8 mouse cellular contexts compared by ENCODE assay signal in the genomic region with DNA sequence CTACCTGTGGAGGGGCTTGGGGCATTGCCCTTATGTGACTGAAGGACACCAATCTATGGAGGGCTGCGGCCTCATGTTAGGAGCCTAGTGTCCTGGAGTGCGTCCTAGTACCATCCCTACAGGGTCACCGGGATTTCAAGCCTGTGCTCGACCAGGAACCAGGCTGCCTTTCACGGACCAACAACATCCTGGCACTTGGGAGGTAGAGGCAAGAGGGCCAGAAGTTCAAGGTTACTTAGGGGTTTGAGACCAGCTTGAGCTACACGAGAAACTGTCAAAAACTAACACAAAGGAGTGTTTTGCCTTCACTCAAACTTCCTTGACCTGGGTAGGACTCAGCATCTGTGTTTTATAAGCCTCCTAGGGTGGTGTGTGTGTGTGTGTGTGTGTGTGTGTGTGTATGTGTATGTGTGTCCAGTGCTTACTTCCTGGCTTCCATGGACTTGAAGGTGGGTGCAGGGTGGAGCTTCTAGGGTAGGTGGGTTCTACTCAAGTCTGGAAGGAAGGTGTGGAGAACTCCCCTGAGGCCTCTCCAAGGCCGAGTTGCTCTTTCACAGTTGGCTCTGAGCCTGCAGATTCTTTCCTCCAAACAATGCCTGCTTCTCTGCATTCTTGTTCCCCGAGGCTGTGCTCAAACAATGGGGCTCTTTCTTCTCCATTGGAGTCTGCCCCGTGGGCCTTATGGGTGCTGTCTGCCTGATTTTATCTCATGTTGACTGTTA. TPM values are rescaled to one million over a fixed set of nuclear protein-coding genes. Genes with fewer than 3 reads are reported as not detected.
DNase-seq lines count a peak whose midpoint lies in the region; ATAC-seq lines count a peak whose summit lies in the region.

No protein-coding gene starts in this region.

- H3K9ac ChIP-seq in forebrain, embryonic 14.5 days (ENCODE audit: low read length), result no peak overlapping the region
- no peak overlapping the region for H3K9ac ChIP-seq in intestine, embryonic 14.5 days (ENCODE audit: low read length)
- no peak overlapping the region for H3K9ac ChIP-seq in midbrain, embryonic 14.5 days (replicated peaks; ENCODE audit: low read length)

- 52% methylated on average over 9 of the region's 9 CpGs for WGBS in forebrain, embryonic 14.5 days
- WGBS in intestine, embryonic 14.5 days, result 47% methylated on average over 9 of the region's 9 CpGs
- WGBS in midbrain, embryonic 14.5 days, result 51% methylated on average over 9 of the region's 9 CpGs

- DNase-seq in gastrocnemius, postnatal 14 days, result peak; percentile 40
- no peak for DNase-seq in gastrocnemius, postnatal 10 days
- peak; percentile 52 for DNase-seq in forebrain, embryonic 14.5 days (ENCODE audit: low spot score)
- DNase-seq in intestine, embryonic 14.5 days (ENCODE audit: low spot score), result peak; percentile 69
- peak; percentile 71 for DNase-seq in midbrain, embryonic 14.5 days
- no peak for DNase-seq in spleen, postnatal 14 days (ENCODE audit: low spot score in 2 of 2)
- no peak for DNase-seq in urinary bladder, adult 2 months (ENCODE audit: low spot score)
- DNase-seq in gastrocnemius, postnatal 25 days, result no peak

- intact Hi-C loops in gastrocnemius, postnatal 14 days (cut with DNase I; ENCODE audit: low total_unique reads), result no loop called here

- H3K4me2 ChIP-seq in forebrain, embryonic 14.5 days (ENCODE audit: low read length), result no peak overlapping the region
- no peak overlapping the region for H3K4me2 ChIP-seq in intestine, embryonic 14.5 days (ENCODE audit: low read length)
- H3K4me2 ChIP-seq in midbrain, embryonic 14.5 days (ENCODE audit: low read length), result no peak overlapping the region

- no peak overlapping the region for H3K4me3 ChIP-seq in forebrain, embryonic 14.5 days (ENCODE audit: low read depth, low read length)
- H3K4me3 ChIP-seq in intestine, embryonic 14.5 days (ENCODE audit: low read depth, low read length), result no peak overlapping the region
- no peak overlapping the region for H3K4me3 ChIP-seq in midbrain, embryonic 14.5 days (replicated peaks; ENCODE audit: low read depth, low read length)

- H3K36me3 ChIP-seq in forebrain, embryonic 14.5 days (ENCODE audit: control insufficient read depth, insufficient read depth, low read length), result no peaks in the 10 kb centered on the region
- H3K36me3 ChIP-seq in intestine, embryonic 14.5 days (ENCODE audit: control insufficient read depth, insufficient read depth, low read length), result no peaks in the 10 kb centered on the region
- no peaks in the 10 kb centered on the region for H3K36me3 ChIP-seq in midbrain, embryonic 14.5 days (ENCODE audit: control insufficient read depth, insufficient read depth, low read length)

- H3K9me3 ChIP-seq in forebrain, embryonic 14.5 days (replicated peaks; ENCODE audit: control insufficient read depth, low read length), result no peaks in the 10 kb centered on the region
- H3K9me3 ChIP-seq in intestine, embryonic 14.5 days (ENCODE audit: control insufficient read depth, low read length), result no peaks in the 10 kb centered on the region
- H3K9me3 ChIP-seq in midbrain, embryonic 14.5 days (ENCODE audit: control insufficient read depth, low read length), result no peaks in the 10 kb centered on the region

- peaks cover 37% of the 10 kb centered on the region for H3K4me1 ChIP-seq in forebrain, embryonic 14.5 days (ENCODE audit: control insufficient read depth, insufficient read depth, low read length)
- peaks cover 38% of the 10 kb centered on the region for H3K4me1 ChIP-seq in intestine, embryonic 14.5 days (replicated peaks; ENCODE audit: control insufficient read depth, insufficient read depth, low read length)
- H3K4me1 ChIP-seq in midbrain, embryonic 14.5 days (ENCODE audit: control insufficient read depth, insufficient read depth, low read length), result peaks cover 39% of the 10 kb centered on the region

- no peaks in the 10 kb centered on the region for H3K27me3 ChIP-seq in forebrain, embryonic 14.5 days (replicated peaks; ENCODE audit: control insufficient read depth, insufficient read depth, low read length)
- H3K27me3 ChIP-seq in intestine, embryonic 14.5 days (replicated peaks; ENCODE audit: control insufficient read depth, insufficient read depth, low read length), result no peaks in the 10 kb centered on the region
- no peaks in the 10 kb centered on the region for H3K27me3 ChIP-seq in midbrain, embryonic 14.5 days (ENCODE audit: control insufficient read depth, insufficient read depth, low read length)

- peak overlapping the region; percentile 31; the same call in 1 of the 2 replicates for H3K27ac ChIP-seq in forebrain, embryonic 14.5 days (ENCODE audit: low read depth, low read length)
- peak overlapping the region; percentile 77 for H3K27ac ChIP-seq in intestine, embryonic 14.5 days (ENCODE audit: low read depth)
- H3K27ac ChIP-seq in midbrain, embryonic 14.5 days (replicated peaks; ENCODE audit: low read depth, low read length), result peak overlapping the region; percentile 60

- no peak for ATAC-seq in forebrain, embryonic 14.5 days
- peak; percentile 70 for ATAC-seq in intestine, embryonic 14.5 days (replicated peaks; ENCODE audit: low FRiP score, low TSS enrichment, low read depth)
- 0 out of 2 replicates have a peak, but pooled peaks have one; percentile 35 for ATAC-seq in midbrain, embryonic 14.5 days (ENCODE audit: low FRiP score, low TSS enrichment)

RNA-seq across cellular contexts. Expression of gene Trak1, which starts 40.1 kb away (rescaled TPM):
- 100 to 1,000 TPM; 167 to 178 TPM for total RNA-seq in gastrocnemius, postnatal 14 days (2021)
- 100 to 1,000 TPM; 203 to 207 TPM for total RNA-seq in gastrocnemius, postnatal 10 days (2021)
- polyA plus RNA-seq in forebrain, embryonic 14.5 days (2014; fragmentation: Nextera tagmentation; extraction: Ambion mirVana), result 40.3 and 58.5 TPM in 2 replicates
- 23.4 and 26.1 TPM in 2 replicates for polyA plus RNA-seq in intestine, embryonic 14.5 days (2014; fragmentation: Nextera tagmentation; extraction: Ambion mirVana)
- 47.0 and 53.6 TPM in 2 replicates for polyA plus RNA-seq in midbrain, embryonic 14.5 days (2014; fragmentation: Nextera tagmentation; extraction: Ambion mirVana)
- 35.9 and 51.4 TPM in 2 replicates for polyA plus RNA-seq in urinary bladder, adult 2 months (2012; rRNA removed)
- 100 to 1,000 TPM; 180 to 193 TPM for total RNA-seq in gastrocnemius, postnatal 25 days (2021)

Comparison
In these comparisons a context has a peak if more than half of its experiments do, and no peak if none do; other contexts are left out.
1. DNase-seq: peak in gastrocnemius, postnatal 14 days (single experiment), forebrain, embryonic 14.5 days (single experiment), intestine, embryonic 14.5 days (single experiment) and midbrain, embryonic 14.5 days (single experiment); none in gastrocnemius, postnatal 10 days (single experiment), spleen, postnatal 14 days (0 of 2), urinary bladder, adult 2 months (single experiment) and gastrocnemius, postnatal 25 days (single experiment).
2. Peak in every context shown above with its lines, with median percentiles within 50 percentile points of each other: H3K27ac ChIP-seq.